Mouse (Mus musculus) E14TG2a.4 (cell line): ENCODE measurements around the gene Mef2a.

Source experiments
- H3K27me3 ChIP-seq: 2 replicates; pipeline ENCODE4 v1.6.1; 2014; ENCODE audit warnings: low read length, control low read depth; ENCODE audit not compliant: insufficient read depth
- H3K36me3 ChIP-seq: 2 replicates; pipeline ENCODE4 v1.6.1; 2014; ENCODE audit warnings: low read length, control low read depth; ENCODE audit not compliant: insufficient read depth
- H3K4me1 ChIP-seq: replicated peaks from 2 replicates; pipeline ENCODE4 v1.6.1; 2014; ENCODE audit warnings: low read depth, low read length, control low read depth
- H3K4me3 ChIP-seq: replicated peaks from 2 replicates; pipeline ENCODE4 v1.5.1; 2014; ENCODE audit warnings: mild to moderate bottlenecking, low read length
- H3K9me3 ChIP-seq: 2 replicates; pipeline ENCODE4 v1.6.1; 2014; ENCODE audit warnings: low read length, control low read depth
- CTCF ChIP-seq: conservative IDR thresholded peaks from 2 replicates; pipeline ENCODE4 v1.5.1; 2014; ENCODE audit warnings: low read length
- NANOG ChIP-seq: IDR thresholded peaks from 2 replicates; pipeline ENCODE4 v1.6.1; 2014; ENCODE audit warnings: borderline replicate concordance, low read length, mixed read lengths
- POU5F1 ChIP-seq: IDR thresholded peaks from 2 replicates; pipeline ENCODE4 v1.6.1; 2014; ENCODE audit warnings: low read length, borderline replicate concordance

The Mef2a gene

GRCm38 (mm10) chr7:67245255-67245654 is 127.4 kb downstream of the Mef2a start:
- TF ChIP-seq CTCF (no peak), POU5F1 (no peak), NANOG (no peak)
- H3K36me3 ChIP-seq = no peaks in the 10 kb centered on the region
- no peaks in the 10 kb centered on the region for H3K9me3 ChIP-seq
- no peaks in the 10 kb centered on the region for H3K27me3 ChIP-seq
- no peak overlapping the region for H3K4me3 ChIP-seq
- H3K4me1 ChIP-seq = no peaks in the 10 kb centered on the region

- no peaks in the 10 kb centered on the region for H3K9me3 ChIP-seq
- no peaks in the 10 kb centered on the region for H3K4me1 ChIP-seq
- TF ChIP-seq CTCF = no peak
- no peak for TF ChIP-seq NANOG
- no peak for TF ChIP-seq POU5F1
- H3K27me3 ChIP-seq = no peaks in the 10 kb centered on the region
- H3K4me3 ChIP-seq = no peak overlapping the region
- H3K36me3 ChIP-seq = no peaks in the 10 kb centered on the region
Observed at GRCm38 (mm10) chr7:67243894-67244282, 128.8 kb downstream of the Mef2a start.

GRCm38 (mm10) chr7:67243121-67243893 is 129.4 kb downstream of the Mef2a start:
- TF ChIP-seq CTCF (peak; percentile 40), NANOG (no peak)
- Histone ChIP-seq H3K36me3 (no peaks in the 10 kb centered on the region), H3K27me3 (no peaks in the 10 kb centered on the region), H3K4me1 (no peaks in the 10 kb centered on the region), H3K9me3 (no peaks in the 10 kb centered on the region), H3K4me3 (no peak overlapping the region)

- Histone ChIP-seq H3K27me3 (no peaks in the 10 kb centered on the region), H3K4me1 (no peaks in the 10 kb centered on the region), H3K36me3 (no peaks in the 10 kb centered on the region), H3K4me3 (no peak overlapping the region), H3K9me3 (no peaks in the 10 kb centered on the region)
- TF ChIP-seq NANOG (no peak), CTCF (no peak), POU5F1 (no peak)
Observed at GRCm38 (mm10) chr7:67241969-67242368, 130.7 kb downstream of the Mef2a start.

- no peaks in the 10 kb centered on the region for H3K27me3 ChIP-seq
- peaks cover 23% of the 10 kb centered on the region for H3K36me3 ChIP-seq
- H3K4me1 ChIP-seq = no peaks in the 10 kb centered on the region
- no peak for TF ChIP-seq CTCF
- TF ChIP-seq POU5F1 = no peak
- no peak for TF ChIP-seq NANOG
- H3K9me3 ChIP-seq = no peaks in the 10 kb centered on the region
- no peak overlapping the region for H3K4me3 ChIP-seq
Observed at GRCm38 (mm10) chr7:67237752-67238151, 134.9 kb downstream of the Mef2a start.

- Histone ChIP-seq H3K4me3 (no peak overlapping the region), H3K9me3 (no peaks in the 10 kb centered on the region), H3K36me3 (peaks cover 23% of the 10 kb centered on the region), H3K4me1 (no peaks in the 10 kb centered on the region), H3K27me3 (no peaks in the 10 kb centered on the region)
- TF ChIP-seq POU5F1 = no peak
- TF ChIP-seq NANOG = no peak
- TF ChIP-seq CTCF = no peak
Observed at GRCm38 (mm10) chr7:67236351-67236750, 136.3 kb downstream of the Mef2a start.

- TF ChIP-seq POU5F1 (no peak), CTCF (no peak), NANOG (no peak)
- H3K36me3 ChIP-seq = peaks cover 23% of the 10 kb centered on the region
- no peaks in the 10 kb centered on the region for H3K4me1 ChIP-seq
- H3K4me3 ChIP-seq = no peak overlapping the region
- H3K27me3 ChIP-seq = no peaks in the 10 kb centered on the region
- no peaks in the 10 kb centered on the region for H3K9me3 ChIP-seq
Observed at GRCm38 (mm10) chr7:67234797-67235196, 137.9 kb downstream of the Mef2a start.

- peaks cover 23% of the 10 kb centered on the region for H3K36me3 ChIP-seq
- H3K4me1 ChIP-seq = no peaks in the 10 kb centered on the region
- H3K27me3 ChIP-seq = no peaks in the 10 kb centered on the region
- TF ChIP-seq NANOG = no peak
- no peak for TF ChIP-seq CTCF
- TF ChIP-seq POU5F1 = no peak
- H3K4me3 ChIP-seq = no peak overlapping the region
- H3K9me3 ChIP-seq = no peaks in the 10 kb centered on the region
Observed at GRCm38 (mm10) chr7:67232504-67232903, 140.2 kb downstream of the Mef2a start.
